Mouse (Mus musculus) stomach, embryonic 16.5 days (tissue): Measurements from ENCODE around the gene Dgkh. TPM values are rescaled to one million over a fixed set of nuclear protein-coding genes. Genes with fewer than 3 reads are reported as not detected.
A peak's percentile ranks its signal among the peaks of the same experiment; 100 is the strongest.

ENCODE experiments used
- ATAC-seq: fragments of 200-750 bp; cut with Nextera tagmentation; 2 replicates; pipeline ENCODE4 v1.8.0; 2017; ENCODE audit warnings: moderate number of reproducible peaks, moderate TSS enrichment; ENCODE audit not compliant: insufficient read depth, low FRiP score
- H3K27ac ChIP-seq: fragments of 300-500 bp; sonication (generic); 2 replicates; pipeline ENCODE4 v1.5.1; 2014; ENCODE audit warnings: low read length
- H3K27me3 ChIP-seq: fragments of 300-500 bp; sonication (generic); 2 replicates; pipeline ENCODE4 v1.6.1; 2014; ENCODE audit warnings: low read length, control low read depth, mixed read lengths; ENCODE audit not compliant: control insufficient read depth, insufficient read depth
- H3K36me3 ChIP-seq: fragments of 300-500 bp; sonication (generic); 2 replicates; pipeline ENCODE4 v1.6.1; 2014; ENCODE audit warnings: low read length; ENCODE audit not compliant: control insufficient read depth, insufficient read depth
- H3K4me1 ChIP-seq: fragments of 300-500 bp; sonication (generic); 2 replicates; pipeline ENCODE4 v1.6.1; 2014; ENCODE audit warnings: low read length, control low read depth, mixed read lengths; ENCODE audit not compliant: control insufficient read depth, insufficient read depth
- H3K4me2 ChIP-seq: fragments of 300-500 bp; sonication (generic); 2 replicates; pipeline ENCODE4 v1.6.1; 2014; ENCODE audit warnings: low read depth, low read length, mixed read lengths
- H3K4me3 ChIP-seq: fragments of 300-500 bp; sonication (generic); replicated peaks from 2 replicates; pipeline ENCODE4 v1.5.1; 2014; ENCODE audit warnings: mild to moderate bottlenecking, low read length
- H3K9ac ChIP-seq: fragments of 300-500 bp; sonication (generic); 2 replicates; pipeline ENCODE4 v1.6.1; 2014; ENCODE audit warnings: low read length
- H3K9me3 ChIP-seq: fragments of 300-500 bp; sonication (generic); replicated peaks from 2 replicates; pipeline ENCODE4 v1.6.1; 2016; ENCODE audit warnings: low read length, control low read depth; ENCODE audit not compliant: control insufficient read depth
- WGBS: fragments of 180-500 bp; shearing (Covaris S2); extraction: QIAGEN DNeasy Blood & Tissue Kit; methylation state at CpG from one replicate; pipeline ENCODE4 v1.1.7; 2014; 5-methylcytosine and 5-hydroxymethylcytosine counted together
- polyA plus RNA-seq: library from polyadenylated mRNA; unstranded; fragments of >200 nt; fragmentation: Nextera tagmentation; extraction: Ambion mirVana; gene quantifications from 2 replicates; pipeline ENCODE4 v1.2.1, GENCODE M21; 2015

Gene Dgkh
- 1.5 TPM in 2 replicates for polyA plus RNA-seq

GRCm38 (mm10) chr14:78732617-78733312 is at the start of gene Dgkh:
TSS of gene Dgkh (minus strand) at chr14:78732776.
- H3K4me3 ChIP-seq: peak within 1 kb of the TSS; percentile 76
- H3K4me1 ChIP-seq: peaks cover 3% of the 10 kb centered on the region; the same call in 1 of the 2 replicates
- H3K9ac ChIP-seq: peak within 1 kb of the TSS; percentile 88
- ATAC-seq: peak; percentile 96
- no peaks in the 10 kb centered on the region for H3K9me3 ChIP-seq
- peak within 1 kb of the TSS; percentile 85 for H3K27ac ChIP-seq
- WGBS: under 1% methylated on average over 61 of the region's 71 CpGs
- H3K27me3 ChIP-seq: no peaks in the 10 kb centered on the region
- no peaks in the 10 kb centered on the region for H3K36me3 ChIP-seq
- peak within 1 kb of the TSS; percentile 99 for H3K4me2 ChIP-seq

GRCm38 (mm10) chr14:78777215-78777614 is 44.6 kb upstream of the Dgkh start:
- H3K9me3 ChIP-seq: no peaks in the 10 kb centered on the region
- H3K9ac ChIP-seq: no peak overlapping the region
- peak overlapping the region; percentile 27 for H3K4me2 ChIP-seq
- no peak overlapping the region for H3K27ac ChIP-seq
- H3K36me3 ChIP-seq: no peaks in the 10 kb centered on the region
- ATAC-seq: no peak
- H3K27me3 ChIP-seq: no peaks in the 10 kb centered on the region
- no peak overlapping the region for H3K4me3 ChIP-seq
- no peaks in the 10 kb centered on the region for H3K4me1 ChIP-seq
- 61% methylated on average over 18 of the region's 18 CpGs for WGBS

DNA sequence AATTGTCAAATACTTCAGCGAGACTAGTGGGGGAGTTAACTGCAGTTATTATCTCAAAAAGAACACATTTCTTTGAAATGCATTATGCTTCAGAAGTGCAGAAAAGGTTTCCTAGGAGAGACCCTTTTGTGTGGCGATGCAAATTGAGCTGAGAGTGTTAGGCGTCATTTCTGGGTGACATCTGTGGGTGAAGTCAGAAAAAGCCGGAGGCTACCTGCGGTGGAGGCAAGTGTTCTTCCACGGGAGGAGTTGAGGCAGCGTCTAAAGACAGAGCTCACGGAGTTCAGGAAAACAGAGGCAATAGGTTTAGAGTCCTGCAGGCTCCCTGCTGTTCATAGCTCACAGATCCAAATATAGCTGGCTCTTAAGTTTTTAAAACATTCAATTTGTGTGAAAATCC is 44.1 kb upstream of the Dgkh start:
- Histone ChIP-seq H3K4me3 (no peak overlapping the region), H3K4me2 (peak overlapping the region; percentile 27), H3K9me3 (no peaks in the 10 kb centered on the region), H3K27me3 (no peaks in the 10 kb centered on the region), H3K9ac (no peak overlapping the region), H3K4me1 (no peaks in the 10 kb centered on the region), H3K36me3 (no peaks in the 10 kb centered on the region), H3K27ac (no peak overlapping the region)
- no peak for ATAC-seq
- 32% methylated on average over 8 of the region's 8 CpGs for WGBS

GRCm38 (mm10) chr14:78775699-78776098 is 43.1 kb upstream of the Dgkh start:
- WGBS: 57% methylated on average over 14 of the region's 14 CpGs
- no peak for ATAC-seq
- Histone ChIP-seq H3K9ac (no peak overlapping the region), H3K36me3 (no peaks in the 10 kb centered on the region), H3K27me3 (no peaks in the 10 kb centered on the region), H3K4me3 (no peak overlapping the region), H3K9me3 (no peaks in the 10 kb centered on the region), H3K4me2 (no peak overlapping the region), H3K4me1 (no peaks in the 10 kb centered on the region), H3K27ac (no peak overlapping the region)

DNA sequence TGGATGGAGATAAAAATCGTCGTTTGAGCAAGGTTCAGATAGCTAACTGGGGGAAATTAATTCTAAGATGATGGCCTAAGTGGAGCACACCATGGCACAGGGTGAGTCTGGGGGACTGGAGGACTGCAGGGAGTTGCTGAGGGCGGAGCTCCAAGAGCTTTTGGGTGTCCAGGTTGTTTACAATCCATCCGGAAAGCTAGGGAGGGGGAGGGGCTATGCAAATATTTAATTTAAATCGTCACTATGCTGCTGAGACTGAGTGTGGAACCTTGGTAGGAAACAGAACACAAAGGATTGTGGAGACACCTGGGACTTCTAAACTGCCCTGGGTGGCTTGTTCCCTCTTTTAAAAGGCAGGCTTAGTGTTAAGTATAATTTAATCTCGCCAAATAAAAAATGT is 42.6 kb upstream of the Dgkh start:
- H3K4me3 ChIP-seq: no peak overlapping the region
- no peaks in the 10 kb centered on the region for H3K9me3 ChIP-seq
- no peaks in the 10 kb centered on the region for H3K27me3 ChIP-seq
- 38% methylated on average over 6 of the region's 6 CpGs for WGBS
- no peak overlapping the region for H3K9ac ChIP-seq
- no peak for ATAC-seq
- H3K27ac ChIP-seq: no peak overlapping the region
- H3K36me3 ChIP-seq: no peaks in the 10 kb centered on the region
- no peak overlapping the region for H3K4me2 ChIP-seq
- H3K4me1 ChIP-seq: no peaks in the 10 kb centered on the region

- Histone ChIP-seq H3K9me3 (no peaks in the 10 kb centered on the region), H3K9ac (no peak overlapping the region), H3K36me3 (no peaks in the 10 kb centered on the region), H3K4me3 (no peak overlapping the region), H3K27me3 (no peaks in the 10 kb centered on the region), H3K4me1 (no peaks in the 10 kb centered on the region), H3K4me2 (no peak overlapping the region), H3K27ac (no peak overlapping the region)
- no peak for ATAC-seq
- 48% methylated on average over 3 of the region's 3 CpGs for WGBS
These were observed 37.9 kb upstream of the Dgkh start for GRCm38 (mm10) chr14:78770457-78770856.

DNA sequence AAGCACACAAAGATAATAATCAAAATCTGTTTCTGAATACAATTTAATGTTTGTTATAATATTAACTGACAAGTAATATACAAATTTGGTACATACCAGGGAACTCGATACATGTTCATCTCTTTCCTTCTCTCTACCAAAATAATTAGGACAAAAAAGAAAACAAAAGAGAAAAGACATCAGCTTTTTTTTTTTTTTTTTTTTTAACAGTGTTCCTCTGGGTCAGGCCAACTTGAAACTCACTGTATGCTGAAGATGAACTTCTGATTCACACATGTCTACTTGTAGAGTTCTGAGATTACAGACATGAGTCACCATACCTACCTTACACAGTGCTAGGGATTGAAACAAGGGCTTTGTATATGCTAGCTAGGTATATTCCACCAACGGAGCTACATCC is 28.5 kb upstream of the Dgkh start:
- Histone ChIP-seq H3K4me1 (no peaks in the 10 kb centered on the region), H3K9me3 (no peaks in the 10 kb centered on the region), H3K9ac (no peak overlapping the region), H3K4me3 (no peak overlapping the region), H3K4me2 (no peak overlapping the region), H3K36me3 (no peaks in the 10 kb centered on the region), H3K27me3 (no peaks in the 10 kb centered on the region), H3K27ac (no peak overlapping the region)
- no peak for ATAC-seq
- 92% methylated on average over 2 of the region's 2 CpGs for WGBS

DNA sequence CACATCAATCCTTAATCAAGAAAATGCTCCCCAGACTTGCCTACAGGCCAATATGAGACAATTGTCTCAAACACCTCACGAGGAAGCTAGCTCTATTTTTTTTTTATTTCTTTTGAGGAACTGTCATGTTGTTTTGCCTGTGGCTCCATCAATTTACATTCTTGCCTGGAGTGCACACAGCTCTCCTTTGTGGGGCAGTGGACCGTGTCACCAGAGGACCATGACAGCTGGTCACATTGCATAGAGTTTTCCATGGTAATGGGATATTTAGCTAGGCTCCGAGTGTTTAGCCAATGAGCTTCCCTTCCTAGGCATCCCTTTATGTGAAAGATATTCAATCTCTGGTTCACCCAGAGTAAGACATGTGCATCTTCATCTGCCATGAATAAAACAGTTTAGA is 26.9 kb upstream of the Dgkh start:
- H3K27ac ChIP-seq: no peak overlapping the region
- WGBS: 81% methylated on average over 3 of the region's 3 CpGs
- no peak overlapping the region for H3K4me2 ChIP-seq
- H3K36me3 ChIP-seq: no peaks in the 10 kb centered on the region
- no peak for ATAC-seq
- no peak overlapping the region for H3K9ac ChIP-seq
- no peaks in the 10 kb centered on the region for H3K4me1 ChIP-seq
- no peak overlapping the region for H3K4me3 ChIP-seq
- no peaks in the 10 kb centered on the region for H3K27me3 ChIP-seq
- H3K9me3 ChIP-seq: no peaks in the 10 kb centered on the region

DNA sequence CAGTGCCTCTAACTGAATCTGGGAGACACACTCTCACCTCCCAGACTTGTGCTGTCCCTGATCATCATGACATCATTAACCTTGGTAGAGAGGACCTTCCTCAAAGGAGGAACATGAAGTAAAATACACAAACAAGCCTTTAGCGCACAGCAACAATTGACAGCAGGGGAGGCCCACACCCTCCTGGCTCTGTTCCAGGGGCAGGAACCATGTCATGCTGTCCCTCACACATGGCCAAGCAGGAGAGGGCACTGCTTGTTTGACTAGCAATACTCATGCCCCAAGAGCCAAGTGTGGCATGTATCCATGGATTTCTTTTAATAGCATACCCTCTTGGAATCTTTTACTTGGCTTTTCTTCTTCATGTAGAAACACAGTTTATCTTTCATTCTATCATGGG is 22.7 kb upstream of the Dgkh start:
- Histone ChIP-seq H3K36me3 (no peaks in the 10 kb centered on the region), H3K4me1 (no peaks in the 10 kb centered on the region), H3K27ac (no peak overlapping the region), H3K27me3 (no peaks in the 10 kb centered on the region), H3K9me3 (no peaks in the 10 kb centered on the region), H3K9ac (no peak overlapping the region), H3K4me3 (no peak overlapping the region), H3K4me2 (no peak overlapping the region)
- 87% methylated on average over 1 of the region's 1 CpGs for WGBS
- no peak for ATAC-seq
